Mouse (Mus musculus) spleen, embryonic (tissue): Measurements from ENCODE around the gene Ascl4.

ENCODE experiments used
- CTCF ChIA-PET: fragments of 350-600 bp; sonication (Branson Sonifier 250); formaldehyde crosslinking; loops from one replicate; lab custom pipeline; 2022; lab: Charles Lee

Ascl4 gene

DNA sequence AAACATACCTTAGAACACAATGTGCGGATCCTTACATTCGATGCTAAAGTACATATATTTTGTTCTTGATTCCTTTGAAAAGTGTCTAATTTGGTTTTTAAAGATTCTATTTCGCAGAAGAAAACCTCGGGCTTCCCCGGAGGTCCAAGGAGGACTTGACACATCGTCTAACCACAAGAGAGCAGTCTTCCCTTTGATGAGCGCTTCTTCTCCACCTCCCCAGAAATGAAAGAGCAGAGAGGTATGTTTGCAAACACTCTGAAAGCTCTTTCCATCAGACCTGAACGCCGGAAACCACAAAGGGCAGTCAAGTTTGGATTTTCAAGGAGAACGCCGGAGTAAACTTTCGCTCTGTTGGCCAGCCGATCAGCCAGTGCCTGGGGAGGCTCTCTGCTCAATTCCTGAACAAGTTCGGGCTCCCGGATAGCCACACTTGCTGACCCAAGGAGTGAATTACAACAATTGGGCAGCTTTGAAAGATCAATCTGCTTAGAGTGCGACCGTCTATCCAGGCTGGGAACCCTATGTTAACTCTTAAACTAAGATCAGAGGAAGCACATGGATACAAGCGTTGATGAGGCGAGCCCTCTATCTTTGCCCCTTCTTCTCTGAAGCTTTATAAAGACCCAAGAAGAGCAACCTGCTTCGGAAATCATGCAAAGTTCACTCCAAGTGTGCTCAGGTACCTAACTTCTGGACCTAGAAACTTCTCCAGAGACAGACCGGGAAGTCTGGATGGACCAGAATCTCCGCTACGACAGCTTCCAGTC lies at the start of gene Ascl4:
Gene Ascl4, plus strand, starts transcription at position 6 of the 770 bp plus-strand sequence.
- CTCF ChIA-PET = interaction anchor here (1.0 kb wide), 1 partner anchor 51 kb away, joined by 12 read pairs; no protein-coding TSS in a partner anchor

DNA sequence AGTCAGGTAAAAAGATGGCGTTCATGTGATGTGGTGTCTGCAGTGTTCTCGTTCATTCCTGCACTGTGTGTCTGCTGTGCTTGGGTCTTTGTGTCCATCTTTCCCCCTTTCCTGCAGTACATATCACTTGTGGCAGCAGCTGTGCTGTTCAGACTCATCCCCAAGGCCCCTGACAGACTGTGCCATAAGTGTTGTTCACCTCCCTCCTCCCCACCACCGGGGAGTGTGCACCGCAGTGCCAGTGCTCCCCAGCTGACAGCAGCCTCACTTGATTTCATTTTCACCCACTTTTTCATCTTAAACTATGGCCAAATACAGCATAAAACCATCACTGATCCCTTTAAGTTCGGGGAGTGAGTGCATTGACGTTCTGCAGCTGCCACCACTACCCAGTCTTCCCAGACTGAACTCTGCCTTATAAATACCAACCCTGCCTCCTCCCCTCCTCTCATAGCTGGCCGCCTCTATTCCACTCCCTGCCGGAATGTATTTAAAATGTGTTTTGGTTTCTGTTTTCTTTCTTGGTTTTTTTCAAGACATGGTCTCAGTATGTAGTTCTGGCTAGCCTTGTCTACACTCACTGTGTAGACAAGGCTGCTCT lies 47.5 kb upstream of the Ascl4 start:
- CTCF ChIA-PET = no interaction called here

DNA sequence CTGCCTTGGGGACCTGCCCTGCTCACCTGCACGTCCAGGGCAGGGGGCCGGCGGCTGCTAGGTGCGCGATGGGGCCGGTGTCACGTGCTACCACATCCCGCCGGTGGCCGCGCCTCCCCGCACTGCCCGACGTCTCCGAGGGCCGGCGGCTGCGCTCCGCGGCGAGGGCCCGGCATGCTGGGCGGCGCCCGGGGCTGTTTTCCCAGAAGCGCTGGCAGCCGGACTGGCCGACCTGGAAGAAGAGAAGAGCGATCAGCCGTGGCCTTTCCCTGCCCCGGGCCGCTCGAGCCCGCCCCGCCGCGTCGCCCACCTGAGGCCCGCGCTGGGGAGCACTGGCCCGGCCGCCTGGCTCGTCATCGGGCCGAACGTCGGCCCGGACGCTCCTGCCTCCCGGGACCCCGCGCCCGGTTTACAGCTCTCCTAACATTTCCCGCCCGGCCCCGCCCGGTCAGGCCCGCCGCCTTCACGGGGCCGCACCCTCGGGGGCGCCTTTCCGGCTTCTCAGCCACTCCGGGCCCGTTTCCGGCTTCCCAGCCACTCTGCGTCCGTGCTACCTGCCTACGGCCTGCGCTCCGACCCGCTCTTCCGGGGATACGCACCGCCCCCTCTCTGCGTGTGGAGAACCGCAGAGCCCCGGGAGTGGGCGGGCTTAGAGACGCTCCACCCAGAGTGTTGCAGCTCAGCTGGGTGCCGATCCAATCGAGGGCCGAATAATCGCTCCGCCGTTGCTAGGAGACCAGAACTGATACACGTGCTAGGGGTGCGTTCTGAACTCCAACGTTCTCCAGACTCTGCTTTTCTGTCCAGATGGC lies 10.8 kb upstream of the Ascl4 start, which contains the start of gene Prdm4:
Gene Prdm4, minus strand, starts transcription at position 645 of the 812 bp plus-strand sequence.
- CTCF ChIA-PET = no interaction called here

DNA sequence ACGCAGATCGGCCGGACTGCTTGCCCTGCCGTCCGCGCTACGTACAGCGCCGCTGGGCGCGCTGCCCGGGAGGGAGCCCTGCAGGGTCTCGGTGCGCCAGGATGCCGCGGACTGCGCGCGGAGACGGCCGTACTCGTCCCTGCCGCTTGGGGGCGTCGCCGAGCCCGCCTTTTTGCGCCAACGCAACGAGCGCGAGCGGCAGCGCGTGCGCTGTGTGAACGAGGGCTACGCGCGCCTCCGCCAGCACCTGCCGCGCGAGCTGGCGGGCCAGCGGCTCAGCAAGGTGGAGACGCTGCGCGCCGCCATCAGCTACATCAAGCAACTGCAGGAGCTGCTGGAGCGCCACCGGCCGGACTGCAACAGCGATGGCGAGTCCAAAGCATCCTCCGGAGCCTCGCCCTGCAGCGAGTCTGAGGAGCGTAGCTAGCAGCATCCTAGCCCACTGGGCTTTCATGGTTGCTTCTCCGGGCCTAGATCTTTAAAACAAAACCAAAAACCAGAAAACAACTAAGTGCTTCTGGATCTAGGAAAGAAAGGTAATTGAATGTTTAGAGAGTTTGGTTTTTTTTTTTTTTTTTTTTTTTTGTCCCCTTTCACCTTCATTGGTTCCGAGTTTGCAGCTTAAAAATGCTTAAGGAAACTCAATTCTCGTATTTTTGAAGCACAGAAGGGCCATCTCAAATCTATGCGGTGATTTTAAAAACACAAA lies 1.2 kb downstream of the Ascl4 start:
- CTCF ChIA-PET = interaction anchor here (0.5 to 1.0 kb wide), 2 partner anchors 52 to 1591 kb away, joined by 12 to 19 read pairs; no protein-coding TSS in a partner anchor

DNA sequence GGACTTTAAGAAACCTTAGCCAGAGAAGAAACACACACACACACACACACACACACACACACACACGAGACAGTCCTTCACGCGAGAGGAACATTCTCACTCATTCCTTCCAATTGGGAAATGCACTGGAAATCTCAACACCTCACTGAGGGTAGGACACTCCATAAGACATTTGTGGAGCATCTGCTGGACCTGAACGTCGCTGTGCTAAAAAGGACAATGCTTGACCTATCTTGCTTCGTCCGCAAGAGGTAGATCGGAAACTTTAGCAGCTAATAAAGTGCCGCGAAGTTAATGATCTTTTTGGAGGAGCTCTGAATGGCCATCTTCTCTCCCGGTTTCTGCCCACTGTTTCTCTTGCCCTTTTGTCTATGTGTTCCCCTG lies 1.7 kb downstream of the Ascl4 start:
- CTCF ChIA-PET = interaction anchor here (1.0 kb wide), 1 partner anchor 52 kb away, joined by 12 read pairs; no protein-coding TSS in a partner anchor

DNA sequence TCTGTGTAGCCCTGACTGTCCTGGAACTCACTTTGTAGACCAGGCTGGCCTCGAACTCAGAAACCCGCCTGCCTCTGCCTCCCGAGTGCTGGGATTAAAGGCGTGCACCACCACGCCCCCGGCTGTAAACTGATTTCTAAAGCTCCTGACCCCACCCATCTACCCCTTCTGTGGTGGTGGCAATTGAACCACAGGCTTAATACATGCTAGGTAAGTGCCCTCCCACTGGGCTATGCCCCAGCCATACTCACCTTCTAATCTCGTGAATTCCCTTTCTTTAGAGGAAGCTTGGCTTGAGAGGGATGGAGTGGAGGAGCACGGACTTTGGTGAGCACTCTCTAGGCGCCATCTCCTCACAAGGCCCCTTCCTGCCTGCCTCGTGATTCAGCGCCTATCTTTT lies 2.5 kb downstream of the Ascl4 start:
- CTCF ChIA-PET = no interaction called here

DNA sequence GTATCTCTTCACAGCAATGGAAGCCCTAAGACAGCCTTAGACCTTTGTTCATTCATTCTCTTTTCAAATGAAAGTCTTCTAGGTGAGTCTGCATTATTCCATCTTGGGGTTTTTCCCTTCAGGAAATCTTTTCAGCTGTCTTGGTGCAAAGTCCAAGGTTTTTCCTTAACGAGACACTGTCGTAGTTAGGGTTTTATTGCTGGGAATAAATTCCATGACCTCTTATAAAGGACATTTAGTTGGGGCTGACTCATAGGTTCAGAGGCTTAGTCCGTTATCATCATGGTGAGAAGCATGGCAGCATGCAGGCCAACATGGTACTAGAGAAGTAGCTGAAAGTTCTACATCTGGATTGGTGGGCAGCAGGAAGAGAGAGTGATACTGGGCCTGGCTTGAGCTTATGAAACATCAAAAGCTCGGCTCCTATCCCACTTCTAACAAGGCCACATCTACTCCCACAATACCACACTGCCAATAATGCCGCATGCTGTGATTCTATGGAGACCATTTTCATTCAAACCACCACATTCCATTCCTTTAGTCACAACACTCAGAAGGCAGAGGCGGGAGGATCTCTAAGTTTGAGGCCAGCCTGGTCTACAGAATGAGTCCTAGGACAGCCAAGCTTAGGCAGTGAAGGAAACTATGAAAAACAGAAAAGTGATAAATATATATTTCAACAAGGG lies 8.9 kb downstream of the Ascl4 start:
- CTCF ChIA-PET = no interaction called here

DNA sequence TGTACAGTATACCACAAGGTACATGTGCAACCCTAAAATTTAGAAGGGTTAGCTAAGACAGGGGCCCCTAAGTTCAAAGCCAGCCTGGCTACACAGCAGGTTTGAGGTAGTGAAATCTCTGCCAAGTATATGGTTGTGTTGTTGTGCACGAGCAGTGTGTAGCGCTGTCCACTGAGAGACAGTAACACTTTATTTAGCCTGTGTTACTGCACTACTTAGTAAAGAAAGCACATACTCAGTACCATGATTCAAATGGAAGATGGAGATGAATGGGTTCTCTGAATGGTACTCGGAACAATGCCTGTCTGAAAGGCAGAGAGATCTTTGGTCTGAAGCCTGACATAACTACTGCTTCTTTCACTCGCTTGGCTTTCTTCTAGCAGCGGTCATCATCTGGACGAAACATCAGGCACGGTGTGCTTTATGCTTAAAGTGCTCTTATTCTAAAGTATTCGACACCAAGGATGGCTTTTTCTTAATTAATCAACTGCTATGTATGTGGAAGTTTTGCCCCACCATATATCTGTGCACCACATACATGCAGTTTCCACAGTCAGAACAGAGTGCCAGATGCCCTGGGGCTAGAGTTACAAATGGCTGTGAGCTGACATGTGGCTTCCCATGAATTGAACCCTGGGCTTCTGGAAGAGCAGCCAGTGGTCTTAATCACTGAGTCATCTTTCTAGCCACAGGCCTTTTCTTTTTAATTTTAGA lies 21.2 kb downstream of the Ascl4 start:
- CTCF ChIA-PET = no interaction called here

DNA sequence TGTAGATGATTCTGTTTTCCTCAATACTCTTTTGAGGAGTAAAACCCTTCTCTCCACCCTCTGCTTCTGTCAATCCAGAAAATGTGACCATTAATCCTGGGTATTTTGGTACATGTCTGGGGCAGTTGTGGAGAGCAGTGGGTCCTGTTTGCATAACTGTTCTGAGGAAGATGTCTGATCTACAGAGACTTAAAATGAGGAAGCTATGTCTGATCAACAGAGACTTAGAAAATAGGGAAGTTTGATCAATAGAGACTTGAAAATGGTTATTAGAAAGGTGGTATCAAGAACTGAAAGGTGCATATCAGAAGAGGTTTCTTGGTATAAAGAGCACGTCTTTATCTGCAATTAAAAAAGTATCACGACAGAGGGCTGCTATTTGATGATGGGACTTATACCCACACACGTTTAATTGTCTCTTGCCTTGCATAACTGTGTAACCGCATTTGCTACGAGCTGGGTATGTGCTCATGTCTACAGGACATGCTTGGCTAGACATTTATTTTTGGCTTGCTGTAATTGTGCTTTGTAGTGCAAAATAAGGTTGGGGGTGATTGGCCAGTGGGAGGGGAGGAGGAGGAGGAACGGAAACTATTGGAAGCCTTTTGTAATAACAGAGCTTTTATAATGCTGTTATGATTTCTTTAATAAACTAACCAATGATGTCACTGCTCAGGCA lies 24.4 kb downstream of the Ascl4 start:
- CTCF ChIA-PET = no interaction called here

DNA sequence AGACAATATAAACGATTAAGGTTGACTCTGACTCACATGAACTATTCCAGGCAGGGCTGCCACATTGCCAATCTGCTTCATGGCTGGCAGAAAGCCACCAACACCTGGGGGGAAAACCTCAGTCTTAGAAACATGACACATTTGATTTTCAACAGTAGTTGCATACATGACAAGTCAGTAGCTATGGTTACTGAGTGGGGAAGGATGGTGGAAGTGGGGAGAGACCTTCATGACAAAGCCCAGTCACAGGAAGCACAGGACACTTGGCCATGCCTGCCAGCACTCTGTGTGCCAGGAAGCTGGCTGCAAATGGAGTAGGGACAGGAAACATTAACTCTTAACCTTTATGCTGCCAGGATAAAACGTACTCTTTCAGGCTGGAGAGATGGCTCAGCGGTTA lies 25.9 kb downstream of the Ascl4 start:
- CTCF ChIA-PET = interaction anchor here (0.6 kb wide), 1 partner anchor 521 kb away, joined by 8 read pairs; no protein-coding TSS in a partner anchor

DNA sequence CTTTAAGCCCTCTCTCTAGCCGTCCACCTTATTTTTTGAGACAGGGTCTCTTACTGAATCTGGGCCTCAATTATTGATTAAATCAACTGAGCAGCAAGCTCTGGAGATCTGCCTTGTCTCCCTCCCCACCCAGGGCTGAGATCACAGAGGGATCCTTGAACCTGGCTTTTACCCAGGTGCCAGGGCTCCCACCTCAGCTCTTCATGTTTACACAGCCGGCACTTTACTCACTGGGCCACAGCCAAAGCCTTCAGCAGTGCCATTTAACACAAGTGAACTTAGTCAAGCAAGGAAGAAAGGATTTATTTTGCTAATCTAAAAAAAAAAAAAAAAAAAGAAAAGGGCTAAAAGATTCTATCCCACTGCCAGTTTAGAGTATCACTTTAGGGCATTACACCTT lies 26.9 kb downstream of the Ascl4 start:
- CTCF ChIA-PET = no interaction called here

DNA sequence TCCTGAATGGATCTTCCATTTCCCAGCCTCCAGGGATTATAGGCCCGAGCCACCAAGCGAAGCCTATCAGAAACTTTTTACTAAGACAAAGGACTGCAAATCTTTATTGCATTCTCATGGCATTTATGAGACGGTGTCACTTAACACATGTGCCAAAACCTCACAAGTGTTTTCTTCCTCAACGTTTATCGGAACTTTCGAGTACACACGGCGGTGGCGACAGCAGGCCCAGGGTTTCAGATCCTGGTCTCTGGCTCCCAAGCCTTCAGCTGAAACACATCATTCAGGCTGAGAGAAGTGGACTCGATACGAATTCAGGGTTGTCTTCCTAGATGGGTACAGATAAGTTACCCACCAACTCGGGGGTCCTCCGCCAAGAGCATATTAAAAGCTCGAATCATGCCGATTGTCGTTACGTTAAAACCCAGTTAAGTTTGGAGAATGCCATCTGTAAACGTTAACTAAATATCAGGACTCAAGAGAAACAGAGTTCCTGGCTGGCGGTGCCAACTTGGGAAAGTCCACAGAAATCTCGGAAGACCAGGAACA lies 29.5 kb downstream of the Ascl4 start:
- CTCF ChIA-PET = no interaction called here

DNA sequence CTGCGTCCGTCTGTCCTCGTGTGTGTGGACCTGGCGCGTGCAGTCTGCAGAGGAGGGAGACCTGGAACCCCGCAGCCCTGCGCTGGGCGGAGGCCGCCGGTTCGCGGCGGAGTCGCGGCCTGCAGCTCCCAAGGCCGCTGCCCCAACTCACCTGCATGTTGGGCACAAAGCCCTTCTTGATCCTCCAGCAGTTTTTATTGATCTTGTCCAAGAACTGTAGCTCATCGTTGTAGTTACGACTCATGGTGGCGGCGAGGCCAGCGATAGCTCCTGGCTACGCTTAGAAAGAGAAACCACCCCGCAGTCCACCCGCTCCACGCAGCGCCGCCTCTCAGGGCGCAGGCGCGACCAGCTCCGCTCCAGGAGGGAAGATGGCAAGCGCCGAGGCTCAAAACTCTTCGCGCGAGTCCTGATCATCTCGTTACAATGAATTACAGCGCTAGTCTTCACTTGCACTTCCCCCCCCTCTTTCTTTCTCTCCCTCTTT lies 30.0 kb downstream of the Ascl4 start, which contains the start of gene Rtcb:
Gene Rtcb, minus strand, starts transcription at position 360 of the 487 bp plus-strand sequence.
- CTCF ChIA-PET = no interaction called here

DNA sequence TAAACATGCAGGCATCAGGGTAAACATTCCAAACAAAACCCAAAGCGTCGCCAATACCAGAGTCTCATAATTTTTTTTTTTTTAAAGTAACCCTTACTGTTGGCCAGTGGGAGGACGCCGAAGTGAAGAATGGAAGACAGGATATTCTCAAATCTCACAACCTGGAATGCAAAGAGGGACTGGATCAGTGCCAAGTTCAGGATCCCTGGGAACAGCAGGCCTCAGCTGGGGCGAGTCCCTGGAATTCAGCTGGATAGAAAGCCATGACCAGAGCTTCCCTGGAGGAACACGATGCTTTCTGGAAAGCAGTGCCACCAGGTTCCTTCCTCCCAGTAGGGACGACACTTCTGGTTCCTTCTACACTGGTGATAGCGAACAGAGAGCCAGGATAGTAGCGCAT lies 35.4 kb downstream of the Ascl4 start:
- CTCF ChIA-PET = no interaction called here

DNA sequence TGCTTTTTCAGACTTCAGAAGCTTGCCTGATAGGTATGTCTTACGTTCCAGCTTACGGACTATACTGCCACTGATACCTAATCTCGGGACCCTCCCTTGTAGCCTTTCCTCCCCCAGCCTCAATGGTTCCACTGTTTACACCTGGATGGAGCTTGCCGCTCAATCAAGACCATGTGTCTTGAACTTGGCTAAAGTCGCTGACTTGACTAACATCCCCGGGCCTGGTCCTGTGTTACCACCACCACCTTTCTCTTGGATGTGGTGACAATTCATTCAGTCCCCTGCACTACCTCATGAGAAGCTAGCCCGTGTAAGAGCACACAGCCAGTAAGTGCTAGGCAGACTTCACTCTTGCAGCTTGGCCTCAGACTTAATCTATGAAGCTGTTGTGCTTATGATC lies 36.8 kb downstream of the Ascl4 start:
- CTCF ChIA-PET = no interaction called here

DNA sequence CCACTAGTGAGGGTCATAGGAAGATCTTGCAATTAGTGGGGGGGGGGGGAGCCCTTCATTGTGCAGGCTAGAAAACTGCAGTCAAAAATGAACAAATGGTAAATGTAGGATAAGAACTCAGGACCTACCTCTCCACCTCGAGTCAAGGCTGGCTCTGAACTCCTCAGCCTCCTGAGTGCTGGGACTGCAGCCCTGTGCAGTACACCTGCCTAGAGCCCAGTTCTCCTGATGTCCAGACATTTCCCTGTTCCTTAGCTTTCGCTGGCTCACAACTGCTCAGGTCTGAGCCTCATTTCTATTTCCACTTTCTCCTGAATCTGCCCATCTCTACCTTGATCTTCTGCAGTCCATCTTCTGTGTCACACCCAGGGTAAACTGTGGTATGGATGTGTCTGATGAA lies 39.0 kb downstream of the Ascl4 start:
- CTCF ChIA-PET = no interaction called here

DNA sequence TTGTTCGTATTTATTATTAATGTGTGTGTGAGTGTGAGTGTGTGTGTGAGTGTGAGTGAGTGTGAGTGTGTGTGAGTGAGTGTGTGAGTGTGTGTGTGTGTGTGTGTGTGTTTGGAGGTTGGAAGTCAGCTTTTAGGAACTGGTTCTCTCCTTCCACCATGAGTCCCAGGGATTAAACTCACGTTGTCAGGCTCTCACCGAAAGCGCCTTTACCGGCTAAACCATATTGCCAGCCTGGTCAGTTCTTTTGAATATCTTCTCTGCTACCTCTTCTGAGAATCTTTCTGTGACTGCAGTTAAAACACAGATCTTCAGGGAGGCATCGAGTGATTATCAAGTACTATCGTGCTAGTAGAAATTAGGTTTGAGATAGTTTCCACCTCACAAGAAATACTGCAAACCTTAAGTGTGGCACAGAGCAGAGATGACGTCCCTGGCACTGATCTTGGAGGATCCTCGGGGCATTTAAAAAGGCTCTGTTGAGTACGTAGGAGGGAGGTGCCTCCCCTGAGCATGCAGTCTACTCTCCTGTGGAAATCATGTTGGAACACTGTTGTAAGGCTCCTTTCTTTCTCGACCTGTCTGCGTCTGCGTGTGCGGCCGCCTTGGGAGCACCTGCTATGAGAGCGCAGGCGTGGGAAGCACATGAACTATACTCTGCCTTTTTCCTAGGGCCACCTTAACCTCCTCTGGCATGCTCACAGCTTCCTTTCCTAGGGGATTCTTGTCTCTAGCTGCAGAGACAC lies 40.1 kb downstream of the Ascl4 start:
- CTCF ChIA-PET = no interaction called here

DNA sequence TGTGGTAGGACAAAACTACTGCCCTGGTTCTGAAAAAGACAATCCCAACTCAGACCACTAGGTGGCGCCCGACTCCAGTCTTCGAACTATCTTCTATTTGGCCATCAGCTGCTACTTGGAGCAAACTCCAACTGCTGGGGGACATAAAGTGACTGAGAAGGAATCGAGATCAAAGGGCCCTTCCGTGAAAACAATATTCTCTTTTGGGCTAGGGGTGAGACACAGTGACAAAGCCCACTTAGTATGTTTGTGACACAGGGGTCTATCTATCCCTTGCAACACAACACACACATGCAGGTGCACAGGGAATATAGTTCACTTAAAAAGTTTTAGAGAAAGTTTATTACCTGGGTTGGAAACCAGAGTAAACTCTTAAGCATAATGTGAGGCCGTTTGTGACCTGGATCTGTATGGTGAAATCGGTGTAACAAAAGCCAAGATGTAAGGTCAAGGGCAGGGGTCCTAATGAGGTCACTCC lies 40.7 kb downstream of the Ascl4 start:
- CTCF ChIA-PET = no interaction called here
